Mouse (Mus musculus) monocyte, adult 59 days (primary cell): ENCODE results near the gene Thbs2. TPM values are rescaled to one million over a fixed set of nuclear protein-coding genes. Genes with fewer than 3 reads are reported as not detected.

Source experiments
- total RNA-seq, 2 experiments: library from RNA; stranded (reverse); gene quantifications; one replicate each; pipeline ENCODE4 v1.2.4; 2023

Gene Thbs2
- not detected for total RNA-seq

GRCm38 (mm10) chr17:14693994-14694374, at the start of gene Thbs2:
Thbs2 (minus strand) TSS chr17:14694235.

Other genes starting within 250 kb of the Thbs2 start
- gene Wdr27, start 248.9 kb upstream of the Thbs2 start, total RNA-seq: not detected
- gene 1600012H06Rik, start 248.9 kb upstream of the Thbs2 start, total RNA-seq: 10 to 100 TPM; 23.4 to 23.7 TPM